Mouse (Mus musculus) lung, adult 2 months (tissue): ENCODE results near the gene Ptafr. TPM values are rescaled to one million over a fixed set of nuclear protein-coding genes. Genes with fewer than 3 reads are reported as not detected.
"Not testable (repeated sequence)": the region's sequence is repeated elsewhere in the genome, so short reads cannot be mapped to it uniquely, and the experiment has no call there.

ENCODE experiments used
- DNase-seq: peaks from one replicate; pipeline ENCODE4 v3.0.0; 2022
- H3K4me1 ChIP-seq: fragments of 200-500 bp; 2 replicates; pipeline ENCODE4 v1.6.1; 2011; ENCODE audit warnings: low read length; ENCODE audit not compliant: control insufficient read depth, insufficient read depth
- H3K4me3 ChIP-seq: fragments of 200-500 bp; replicated peaks from 2 replicates; pipeline ENCODE3; 2011; ENCODE audit warnings: low read depth, mild to moderate bottlenecking, control low read depth, low read length; ENCODE audit errors: extremely low read depth
- CTCF ChIP-seq: fragments of 200-500 bp; IDR thresholded peaks from 2 replicates; pipeline ENCODE4 v1.5.1; 2011; ENCODE audit warnings: mild to moderate bottlenecking, low read length, control low read depth; ENCODE audit not compliant: insufficient read depth
- POLR2A ChIP-seq: fragments of 200-500 bp; IDR thresholded peaks from 2 replicates; pipeline ENCODE4 v1.6.1; 2011; ENCODE audit warnings: low read depth, mild to moderate bottlenecking, control low read depth, low read length, borderline replicate concordance; ENCODE audit errors: extremely low read depth
- WGBS: fragments of 180-500 bp; shearing (Covaris S2); methylation state at CpG from one replicate; pipeline ENCODE4 v1.1.7; 2018; 5-methylcytosine and 5-hydroxymethylcytosine counted together
- polyA plus RNA-seq: library from polyadenylated mRNA; depleted of rRNA; stranded (reverse); fragments of >200 nt; gene quantifications from 2 replicates; pipeline ENCODE4 v1.2.3, GENCODE M21; 2012

The Ptafr gene
- polyA plus RNA-seq, 1 experiment, result 5.0 TPM

DNA sequence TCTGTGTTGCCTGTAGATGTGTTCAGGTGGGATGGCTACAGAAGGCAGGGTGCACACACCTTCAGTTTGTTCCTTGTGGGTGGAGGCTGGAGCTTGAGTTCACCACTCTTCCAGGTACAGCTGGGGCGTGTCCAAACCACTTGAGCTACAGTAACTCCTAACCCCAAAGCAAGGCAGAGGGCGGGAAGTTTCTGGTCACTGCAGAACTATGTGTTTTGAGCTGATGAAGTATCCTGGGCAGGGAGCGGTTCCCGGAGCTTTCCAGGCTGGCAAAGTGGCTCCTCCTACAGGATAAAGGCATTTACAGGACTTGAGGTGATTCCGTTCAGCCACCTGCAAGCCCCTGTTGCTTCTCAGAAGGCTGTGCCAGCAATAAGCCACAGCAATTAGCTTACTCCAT lies 9.6 kb upstream of the Ptafr start:
- no peak for TF ChIP-seq CTCF
- TF ChIP-seq POLR2A, result no peak
- 49% methylated on average over 5 of the region's 5 CpGs for WGBS
- Histone ChIP-seq H3K4me1 (no peaks in the 10 kb centered on the region; the same call in 1 of the 2 replicates), H3K4me3 (no peak overlapping the region)
- DNase-seq, result no peak

DNA sequence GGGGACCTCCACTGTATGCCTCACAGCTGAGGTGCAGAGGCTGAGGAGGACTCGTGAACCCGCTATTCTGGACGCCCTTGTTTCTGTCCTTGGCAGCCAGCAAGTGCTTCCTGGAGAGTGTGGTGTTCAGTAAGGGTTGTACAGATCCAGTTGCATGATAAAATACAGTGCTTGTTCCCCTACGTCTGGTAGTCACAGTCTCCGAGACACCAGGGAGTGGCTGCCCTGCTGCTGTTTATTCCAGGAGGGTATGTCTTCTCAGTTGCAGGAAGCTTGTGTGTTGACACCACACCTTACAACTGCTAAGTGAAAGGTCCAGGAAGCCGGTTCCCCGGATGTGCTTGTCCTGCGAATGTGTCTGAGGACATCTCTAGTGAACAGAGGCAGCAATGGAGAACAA lies 9.2 kb upstream of the Ptafr start:
- no peak for DNase-seq
- no peak overlapping the region for H3K4me3 ChIP-seq
- TF ChIP-seq CTCF (no peak), POLR2A (no peak)
- 31% methylated on average over 8 of the region's 8 CpGs for whole genome bisulfite sequencing
- H3K4me1 ChIP-seq, result no peaks in the 10 kb centered on the region; the same call in 1 of the 2 replicates

DNA sequence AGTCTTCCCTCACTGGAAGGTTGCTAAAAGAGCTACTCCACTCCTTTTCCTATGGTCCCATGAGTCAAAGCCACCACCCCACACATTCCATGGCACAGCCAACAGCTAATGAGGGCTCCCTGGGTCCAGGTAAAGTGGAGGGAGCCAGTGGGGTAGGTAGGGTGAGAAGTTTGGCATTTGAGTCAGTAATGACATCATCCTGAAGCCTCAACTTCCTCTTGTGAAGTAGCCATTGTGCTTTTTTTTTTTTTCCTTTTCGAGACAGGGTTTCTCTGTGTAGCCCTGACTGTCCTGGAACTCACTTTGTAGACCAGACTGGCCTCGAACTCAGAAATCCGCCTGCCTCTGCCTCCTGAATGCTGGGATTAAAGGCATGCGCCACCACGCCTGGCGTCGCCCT lies 8.3 kb upstream of the Ptafr start:
- not testable (repeated sequence) for H3K4me1 ChIP-seq, DNase-seq, H3K4me3 ChIP-seq
- WGBS, result 85% methylated on average over 7 of the region's 7 CpGs

DNA sequence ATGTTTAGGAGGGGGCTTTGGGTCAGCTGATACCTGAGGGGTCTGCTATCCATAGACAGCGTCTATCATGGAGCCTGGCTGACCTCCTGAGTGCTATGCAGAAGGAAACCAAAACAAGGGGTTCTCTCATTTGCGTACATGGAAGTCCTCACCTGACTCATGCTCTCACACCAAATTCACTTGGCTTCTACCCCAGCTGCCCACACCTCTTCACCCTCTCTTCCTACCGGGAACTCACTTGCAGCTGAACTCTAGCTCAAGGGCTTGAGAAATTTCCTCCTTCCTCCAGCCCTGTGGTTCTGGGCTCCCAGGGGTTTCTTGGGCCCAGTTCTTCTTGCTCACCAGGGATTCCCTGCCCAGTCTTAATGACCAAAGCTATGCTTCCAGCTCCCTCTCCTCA lies 606 bp upstream of the Ptafr start:
- 51% methylated on average over 3 of the region's 3 CpGs for WGBS
- TF ChIP-seq CTCF (no peak), POLR2A (no peak)
- Histone ChIP-seq H3K4me1 (no peaks in the 10 kb centered on the region), H3K4me3 (no peak overlapping the region)
- DNase-seq, result no peak

DNA sequence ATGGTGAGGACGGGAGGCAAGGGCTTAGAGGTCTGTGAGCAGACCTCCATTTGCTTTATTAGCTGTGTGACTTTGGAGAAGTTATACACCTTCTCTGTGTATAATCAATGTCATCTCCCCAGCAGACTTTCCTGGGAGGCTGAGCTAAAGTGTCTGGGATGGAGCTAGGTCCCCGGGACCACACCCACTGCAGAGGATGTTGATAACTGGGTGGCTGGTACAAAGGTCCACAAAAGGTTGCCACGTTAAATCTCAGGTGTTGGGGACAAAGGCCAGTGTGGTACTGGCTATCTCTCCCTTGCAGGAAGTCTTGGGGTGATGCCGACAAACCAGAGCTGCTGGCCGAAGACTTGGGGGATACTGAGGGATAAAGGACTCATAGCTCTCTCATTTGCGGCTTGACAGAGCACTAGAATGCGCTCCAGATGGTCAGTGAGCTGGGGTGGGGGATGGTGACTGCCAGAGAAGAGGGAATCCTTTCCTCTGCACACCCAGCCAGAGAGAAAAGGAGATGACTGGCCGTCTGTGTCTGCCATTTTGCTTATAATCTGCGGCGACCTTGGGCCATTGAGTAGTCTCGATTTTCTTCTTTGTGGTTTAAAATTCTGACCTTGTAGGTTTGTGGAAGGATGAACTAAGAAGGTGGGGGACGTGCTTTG lies 1.4 kb downstream of the Ptafr start:
- TF ChIP-seq CTCF (no peak), POLR2A (no peak)
- Histone ChIP-seq H3K4me3 (no peak overlapping the region), H3K4me1 (no peaks in the 10 kb centered on the region)
- 73% methylated on average over 12 of the region's 12 CpGs for WGBS
- DNase-seq, result no peak

DNA sequence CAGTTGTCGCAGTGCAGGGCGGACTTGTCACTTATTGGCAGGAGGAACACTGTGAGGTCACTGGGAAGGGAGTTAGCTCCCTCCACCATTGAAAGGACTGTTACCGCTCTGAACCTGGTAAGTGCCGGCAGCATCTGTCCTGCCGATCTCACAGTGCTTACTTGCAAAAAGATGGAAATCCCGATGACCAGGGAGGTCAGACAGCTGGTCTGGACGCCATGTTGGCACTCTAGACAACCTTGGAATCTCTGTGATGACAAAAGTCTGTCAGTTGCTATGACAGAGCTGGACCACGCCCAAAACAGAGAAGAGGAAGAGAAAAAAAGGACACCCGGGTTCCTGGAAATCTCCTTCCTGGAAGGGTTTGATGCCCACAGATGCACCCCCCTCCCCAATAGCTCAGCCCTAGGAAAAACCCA lies 3.5 kb downstream of the Ptafr start:
- 42% methylated on average over 9 of the region's 9 CpGs for WGBS
- DNase-seq, result peak; percentile 12
- Histone ChIP-seq H3K4me3 (no peak overlapping the region), H3K4me1 (peaks cover 3% of the 10 kb centered on the region; the same call in 1 of the 2 replicates)
- TF ChIP-seq CTCF (no peak), POLR2A (no peak)

DNA sequence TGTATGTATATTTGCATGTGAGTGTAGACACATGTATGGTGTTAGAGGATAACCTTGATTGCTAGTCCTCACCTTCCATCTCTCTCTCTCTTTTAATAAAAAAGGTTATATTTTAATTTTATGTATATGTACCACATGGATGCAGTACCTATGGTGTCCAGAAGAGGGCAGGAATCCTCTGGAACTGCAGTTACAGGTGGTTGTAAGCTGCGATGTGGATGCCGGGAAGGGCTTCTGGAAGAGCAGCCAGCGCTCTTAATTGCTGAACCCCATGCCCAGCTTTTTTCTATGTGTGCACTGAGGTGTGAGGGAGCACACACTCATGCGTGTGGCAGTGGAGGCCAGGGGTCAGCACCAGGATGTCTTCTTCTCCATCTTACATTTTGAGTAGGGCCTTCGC lies 5.2 kb downstream of the Ptafr start:
- H3K4me3 ChIP-seq, result no peak overlapping the region
- DNase-seq, result no peak
- WGBS, result 91% methylated on average over 5 of the region's 5 CpGs
- no peak for TF ChIP-seq CTCF
- TF ChIP-seq POLR2A, result no peak
- peaks cover 3% of the 10 kb centered on the region; the same call in 1 of the 2 replicates for H3K4me1 ChIP-seq

DNA sequence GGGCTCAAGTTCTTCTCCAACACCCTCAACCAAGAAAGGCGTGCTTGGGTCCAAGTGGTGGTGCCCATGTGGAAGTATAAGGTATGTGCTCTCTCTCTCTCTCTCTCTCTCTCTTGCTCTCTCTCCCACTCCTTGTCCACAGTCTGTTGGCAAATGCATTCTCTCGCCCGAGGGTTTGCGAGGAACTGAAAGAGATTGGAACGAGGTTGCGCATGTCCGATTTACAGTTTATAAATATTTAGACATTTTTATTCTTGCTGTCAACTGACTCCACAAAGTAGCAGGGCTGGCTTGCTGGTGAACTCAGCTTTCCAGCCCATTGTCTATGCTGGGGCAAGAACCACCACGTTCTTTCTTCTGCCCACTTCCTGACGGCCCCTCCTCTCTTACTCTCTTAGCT lies 7.3 kb downstream of the Ptafr start:
- DNase-seq, result no peak
- TF ChIP-seq POLR2A (no peak), CTCF (no peak)
- peaks cover 3% of the 10 kb centered on the region; the same call in 1 of the 2 replicates for H3K4me1 ChIP-seq
- 32% methylated on average over 9 of the region's 9 CpGs for WGBS
- H3K4me3 ChIP-seq, result no peak overlapping the region

DNA sequence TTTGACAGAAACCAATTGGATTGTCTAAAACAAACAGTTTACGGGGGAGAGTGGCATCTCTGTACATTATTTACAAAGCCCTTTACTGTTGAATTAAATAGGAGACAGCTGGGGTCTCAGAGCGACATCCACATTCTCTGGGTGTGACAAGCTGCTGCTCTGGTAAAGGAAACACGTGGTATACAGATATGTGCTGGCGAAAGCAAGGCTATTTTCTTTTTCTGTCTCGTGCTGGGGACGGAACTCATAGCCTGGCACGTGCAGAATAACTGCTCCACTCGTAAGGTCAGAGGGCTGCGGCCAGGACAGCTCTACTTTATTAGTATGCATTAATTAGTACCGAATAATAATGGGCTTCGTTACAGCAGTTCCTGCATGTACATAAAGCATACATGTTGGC lies 9.5 kb downstream of the Ptafr start:
- 27% methylated on average over 11 of the region's 11 CpGs for WGBS
- no peak for DNase-seq
- Histone ChIP-seq H3K4me3 (no peak overlapping the region), H3K4me1 (peaks cover 3% of the 10 kb centered on the region; the same call in 1 of the 2 replicates)
- TF ChIP-seq CTCF (no peak), POLR2A (no peak)

DNA sequence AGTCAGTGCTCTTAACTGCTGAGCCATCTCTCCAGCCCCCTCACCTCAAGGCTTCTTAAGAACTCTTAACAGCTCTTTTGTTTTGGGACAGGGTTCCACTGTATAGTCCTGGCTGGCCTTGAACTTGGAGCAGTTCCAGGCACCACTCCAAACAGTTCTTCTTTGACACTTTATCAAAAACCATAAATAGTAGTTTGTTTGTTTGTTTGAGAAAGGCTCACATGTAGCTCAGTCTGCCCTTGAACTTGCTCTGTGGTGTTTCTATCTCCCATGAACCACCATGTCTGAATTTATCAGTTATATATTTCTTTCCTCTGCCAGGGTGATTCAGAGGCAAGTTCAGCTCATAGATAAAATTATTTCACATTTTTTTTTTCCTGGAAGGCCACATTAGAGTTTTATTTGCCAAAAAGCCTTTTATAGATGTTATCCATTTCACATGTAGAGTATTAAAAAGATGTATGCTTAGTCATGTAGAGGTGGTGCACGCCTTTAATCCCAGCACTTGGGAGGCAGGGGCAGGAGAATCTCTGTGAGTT lies 11.0 kb downstream of the Ptafr start:
- no peak for DNase-seq

More for the DNA sequence above, 11.0 kb downstream of the Ptafr start:
- Histone ChIP-seq H3K4me3 (no peak overlapping the region), H3K4me1 (peaks cover 3% of the 10 kb centered on the region; the same call in 1 of the 2 replicates)
- no peak for TF ChIP-seq CTCF
- no peak for TF ChIP-seq POLR2A
- WGBS, result 85% methylated on average over 1 of the region's 1 CpGs
